Mouse (Mus musculus): ENCODE measurements around the gene Cited2.

The Cited2 gene

GRCm38 (mm10) chr10:17722653-17723410 lies at the start of gene Cited2:
Gene Cited2, plus strand, starts transcription at chr10:17723218.
- DNase-seq (ENCODE audit: low spot score), result peak; percentile 100

- DNase-seq (ENCODE audit: low spot score), result no peak
Measured at GRCm38 (mm10) chr10:17674454-17674853, 48.6 kb upstream of the Cited2 start.

GRCm38 (mm10) chr10:17674869-17675268 lies 48.1 kb upstream of the Cited2 start:
- no peak for DNase-seq (ENCODE audit: low spot score)

- no peak for DNase-seq (ENCODE audit: low spot score)
Measured at GRCm38 (mm10) chr10:17676464-17676863, 46.6 kb upstream of the Cited2 start.

- no peak for DNase-seq (ENCODE audit: low spot score)
Measured at GRCm38 (mm10) chr10:17677308-17677707, 45.7 kb upstream of the Cited2 start.

- no peak for DNase-seq (ENCODE audit: low spot score)
Measured at GRCm38 (mm10) chr10:17680432-17681382, 42.3 kb upstream of the Cited2 start.

GRCm38 (mm10) chr10:17681386-17681785 lies 41.6 kb upstream of the Cited2 start:
- DNase-seq (ENCODE audit: low spot score), result no peak

GRCm38 (mm10) chr10:17683852-17684428 lies 39.1 kb upstream of the Cited2 start:
- DNase-seq (ENCODE audit: low spot score), result no peak

- no peak for DNase-seq (ENCODE audit: low spot score)
Measured at GRCm38 (mm10) chr10:17689806-17690205, 33.2 kb upstream of the Cited2 start.

GRCm38 (mm10) chr10:17691709-17692108 lies 31.3 kb upstream of the Cited2 start:
- no peak for DNase-seq (ENCODE audit: low spot score)

- no peak for DNase-seq (ENCODE audit: low spot score)
Measured at GRCm38 (mm10) chr10:17695801-17696200, 27.2 kb upstream of the Cited2 start.

- DNase-seq (ENCODE audit: low spot score), result no peak
Measured at GRCm38 (mm10) chr10:17697376-17698265, 25.4 kb upstream of the Cited2 start.

- no peak for DNase-seq (ENCODE audit: low spot score)
Measured at GRCm38 (mm10) chr10:17705466-17705973, 17.5 kb upstream of the Cited2 start.

GRCm38 (mm10) chr10:17710753-17711152 lies 12.3 kb upstream of the Cited2 start:
- no peak for DNase-seq (ENCODE audit: low spot score)

GRCm38 (mm10) chr10:17719009-17719570 lies 3.9 kb upstream of the Cited2 start:
- no peak for DNase-seq (ENCODE audit: low spot score)

GRCm38 (mm10) chr10:17719646-17720045 lies 3.4 kb upstream of the Cited2 start:
- DNase-seq (ENCODE audit: low spot score), result no peak

- DNase-seq (ENCODE audit: low spot score), result no peak
Measured at GRCm38 (mm10) chr10:17720891-17721601, 2.0 kb upstream of the Cited2 start.

- peak; percentile 33 for DNase-seq (ENCODE audit: low spot score)
Measured at GRCm38 (mm10) chr10:17721602-17722121, 1.4 kb upstream of the Cited2 start.

GRCm38 (mm10) chr10:17722158-17722557 lies 860 bp upstream of the Cited2 start:
- DNase-seq (ENCODE audit: low spot score), result peak; percentile 89

GRCm38 (mm10) chr10:17723421-17723841 lies 413 bp downstream of the Cited2 start:
- no peak for DNase-seq (ENCODE audit: low spot score)
